Mouse (Mus musculus): ENCODE measurements around the gene Nop10. TPM values are rescaled to one million over a fixed set of nuclear protein-coding genes. Genes with fewer than 3 reads are reported as not detected.

The Nop10 gene
- polyA plus RNA-seq, 1 experiment from 2014 or later: 163 TPM

GRCm38 (mm10) chr2:112296211-112296610 is 34.5 kb downstream of the Nop10 start:
- H3K4me1 ChIP-seq (replicated peaks): no peaks in the 10 kb centered on the region
- H3K27me3 ChIP-seq: no peaks in the 10 kb centered on the region
- H3K4me3 ChIP-seq: no peak overlapping the region
- H3K9ac ChIP-seq: no peak overlapping the region
- H3K4me2 ChIP-seq: no peak overlapping the region
- no peak overlapping the region for H3K27ac ChIP-seq (replicated peaks)
- no peak for ATAC-seq (ENCODE audit: low read depth)
- WGBS: 76% methylated on average over 3 of the region's 3 CpGs
- no peaks in the 10 kb centered on the region for H3K36me3 ChIP-seq
- no peaks in the 10 kb centered on the region for H3K9me3 ChIP-seq

GRCm38 (mm10) chr2:112298221-112298620 is 36.5 kb downstream of the Nop10 start:
- H3K9me3 ChIP-seq: no peaks in the 10 kb centered on the region
- no peak for ATAC-seq (ENCODE audit: low read depth)
- H3K9ac ChIP-seq: no peak overlapping the region
- no peak overlapping the region for H3K27ac ChIP-seq (replicated peaks)
- no peaks in the 10 kb centered on the region for H3K27me3 ChIP-seq
- 93% methylated on average over 4 of the region's 4 CpGs for WGBS
- H3K36me3 ChIP-seq: no peaks in the 10 kb centered on the region
- no peak overlapping the region for H3K4me3 ChIP-seq
- no peak overlapping the region for H3K4me2 ChIP-seq
- no peaks in the 10 kb centered on the region for H3K4me1 ChIP-seq (replicated peaks)

- Histone ChIP-seq H3K9me3 (no peaks in the 10 kb centered on the region), H3K4me2 (no peak overlapping the region), H3K4me3 (no peak overlapping the region), H3K9ac (no peak overlapping the region), H3K27ac (replicated peaks) (no peak overlapping the region), H3K27me3 (no peaks in the 10 kb centered on the region), H3K4me1 (replicated peaks) (no peaks in the 10 kb centered on the region), H3K36me3 (no peaks in the 10 kb centered on the region)
- WGBS: 91% methylated on average over 3 of the region's 3 CpGs
- no peak for ATAC-seq (ENCODE audit: low read depth)
These were observed 46.9 kb downstream of the Nop10 start for GRCm38 (mm10) chr2:112308671-112309070.

GRCm38 (mm10) chr2:112309161-112309600 is 47.5 kb downstream of the Nop10 start:
- no peak overlapping the region for H3K27ac ChIP-seq (replicated peaks)
- ATAC-seq (ENCODE audit: low read depth): no peak
- H3K4me1 ChIP-seq (replicated peaks): no peaks in the 10 kb centered on the region
- WGBS: 78% methylated on average over 10 of the region's 10 CpGs
- no peak overlapping the region for H3K9ac ChIP-seq
- no peaks in the 10 kb centered on the region for H3K9me3 ChIP-seq
- no peaks in the 10 kb centered on the region for H3K36me3 ChIP-seq
- no peaks in the 10 kb centered on the region for H3K27me3 ChIP-seq
- H3K4me3 ChIP-seq: no peak overlapping the region
- no peak overlapping the region for H3K4me2 ChIP-seq

Other genes with a start within 250 kb of the Nop10 start
- not detected in 2 replicates for gene Olfr1310, start 249.2 kb upstream of the Nop10 start, polyA plus RNA-seq (2015; fragmentation: Nextera tagmentation; extraction: Ambion mirVana)
- gene Olfr1311, start 237.5 kb upstream of the Nop10 start, polyA plus RNA-seq (2015; fragmentation: Nextera tagmentation; extraction: Ambion mirVana): not detected in 2 replicates
- not detected in 2 replicates for gene Olfr1312, start 211.7 kb upstream of the Nop10 start, polyA plus RNA-seq (2015; fragmentation: Nextera tagmentation; extraction: Ambion mirVana)
- gene Olfr1313, start 184.1 kb upstream of the Nop10 start, polyA plus RNA-seq (2015; fragmentation: Nextera tagmentation; extraction: Ambion mirVana): not detected in 2 replicates
- gene Olfr1314, start 165.1 kb upstream of the Nop10 start, polyA plus RNA-seq (2015; fragmentation: Nextera tagmentation; extraction: Ambion mirVana): not detected in 2 replicates
- gene Olfr1315-ps1, start 146.5 kb upstream of the Nop10 start, polyA plus RNA-seq (2015; fragmentation: Nextera tagmentation; extraction: Ambion mirVana): not detected in 2 replicates
- gene Olfr1316, start 126.9 kb upstream of the Nop10 start, polyA plus RNA-seq (2015; fragmentation: Nextera tagmentation; extraction: Ambion mirVana): not detected in 2 replicates
- not detected in 2 replicates for gene Olfr1317, start 121.6 kb upstream of the Nop10 start, polyA plus RNA-seq (2015; fragmentation: Nextera tagmentation; extraction: Ambion mirVana)
- 0.06 TPM in 1 of 2 replicates, not detected in the other for gene Olfr1318, start 107.7 kb upstream of the Nop10 start, polyA plus RNA-seq (2015; fragmentation: Nextera tagmentation; extraction: Ambion mirVana)
- gene Lpcat4, start 22.5 kb upstream of the Nop10 start, polyA plus RNA-seq (2015; fragmentation: Nextera tagmentation; extraction: Ambion mirVana): 18.5 and 21.7 TPM in 2 replicates
- 0.11 TPM in 1 of 2 replicates, not detected in the other for gene Nutm1, start 2.6 kb upstream of the Nop10 start, polyA plus RNA-seq (2015; fragmentation: Nextera tagmentation; extraction: Ambion mirVana)
- gene Slc12a6, start 3.9 kb downstream of the Nop10 start, polyA plus RNA-seq (2015; fragmentation: Nextera tagmentation; extraction: Ambion mirVana): 13.6 and 15.0 TPM in 2 replicates
- not detected in 2 replicates for gene Gm21985, start 4.4 kb downstream of the Nop10 start, polyA plus RNA-seq (2015; fragmentation: Nextera tagmentation; extraction: Ambion mirVana)
- gene Emc4, start 106.1 kb downstream of the Nop10 start, polyA plus RNA-seq (2015; fragmentation: Nextera tagmentation; extraction: Ambion mirVana): 159 and 174 TPM in 2 replicates
- 37.0 and 38.7 TPM in 2 replicates for gene Katnbl1, start 117.3 kb downstream of the Nop10 start, polyA plus RNA-seq (2015; fragmentation: Nextera tagmentation; extraction: Ambion mirVana)
- 20.9 and 21.8 TPM in 2 replicates for gene Emc7, start 193.1 kb downstream of the Nop10 start, polyA plus RNA-seq (2015; fragmentation: Nextera tagmentation; extraction: Ambion mirVana)
- gene Chrm5, start 218.8 kb downstream of the Nop10 start, polyA plus RNA-seq (2015; fragmentation: Nextera tagmentation; extraction: Ambion mirVana): 0.18 and 0.54 TPM in 2 replicates
- gene Aven, start 231.0 kb downstream of the Nop10 start, polyA plus RNA-seq (2015; fragmentation: Nextera tagmentation; extraction: Ambion mirVana): 5.1 and 5.3 TPM in 2 replicates